Mouse (Mus musculus): ENCODE data around the gene Il17rd. TPM values are rescaled to one million over a fixed set of nuclear protein-coding genes. Genes with fewer than 3 reads are reported as not detected.

Gene Il17rd
- polyA plus RNA-seq, 1 experiment, result 0.99 TPM

- TF ChIP-seq CTCF (IDR thresholded peaks at IDR 0.05; ENCODE audit: extremely low read depth, insufficient read depth, insufficient read length, insufficient replicate concordance) (no peak), POLR2A (IDR thresholded peaks at IDR 0.05; ENCODE audit: low read depth, low read length) (no peak)
- Histone ChIP-seq H3K27me3 (ENCODE audit: control insufficient read depth, insufficient read depth, low read length) (no peaks in the 10 kb centered on the region), H3K27ac (ENCODE audit: insufficient read depth, low read length) (no peak overlapping the region), H3K36me3 (ENCODE audit: control insufficient read depth, insufficient read depth, low read length) (no peaks in the 10 kb centered on the region), H3K4me3 (ENCODE audit: extremely low read depth, insufficient read depth, insufficient read length) (no peak overlapping the region), H3K4me1 (ENCODE audit: control insufficient read depth, insufficient read depth, insufficient read length) (no peaks in the 10 kb centered on the region)
- 85% methylated on average over 8 of the region's 8 CpGs for WGBS
- DNase-seq (ENCODE audit: low read depth in 1 of 2, low spot score in 2 of 2), result no peak
Measured at GRCm38 (mm10) chr14:27069434-27070097, 30.8 kb downstream of the Il17rd start.

- WGBS, result 86% methylated on average over 3 of the region's 3 CpGs
- Histone ChIP-seq H3K4me1 (ENCODE audit: control insufficient read depth, insufficient read depth, insufficient read length) (no peaks in the 10 kb centered on the region), H3K4me3 (ENCODE audit: extremely low read depth, insufficient read depth, insufficient read length) (no peak overlapping the region), H3K27ac (ENCODE audit: insufficient read depth, low read length) (no peak overlapping the region), H3K36me3 (ENCODE audit: control insufficient read depth, insufficient read depth, low read length) (no peaks in the 10 kb centered on the region), H3K27me3 (ENCODE audit: control insufficient read depth, insufficient read depth, low read length) (no peaks in the 10 kb centered on the region)
- DNase-seq (ENCODE audit: low read depth in 1 of 2, low spot score in 2 of 2), result no peak
- no peak for TF ChIP-seq CTCF (IDR thresholded peaks at IDR 0.05; ENCODE audit: extremely low read depth, insufficient read depth, insufficient read length, insufficient replicate concordance)
- no peak for TF ChIP-seq POLR2A (IDR thresholded peaks at IDR 0.05; ENCODE audit: low read depth, low read length)
Measured at GRCm38 (mm10) chr14:27070128-27070527, 31.4 kb downstream of the Il17rd start.

- no peak overlapping the region for H3K27ac ChIP-seq (ENCODE audit: insufficient read depth, low read length)
- no peak overlapping the region for H3K4me3 ChIP-seq (ENCODE audit: extremely low read depth, insufficient read depth, insufficient read length)
- no peaks in the 10 kb centered on the region for H3K4me1 ChIP-seq (ENCODE audit: control insufficient read depth, insufficient read depth, insufficient read length)
- no peaks in the 10 kb centered on the region for H3K36me3 ChIP-seq (ENCODE audit: control insufficient read depth, insufficient read depth, low read length)
- no peak for DNase-seq (ENCODE audit: low read depth in 1 of 2, low spot score in 2 of 2)
- 86% methylated on average over 9 of the region's 9 CpGs for WGBS
- no peaks in the 10 kb centered on the region for H3K27me3 ChIP-seq (ENCODE audit: control insufficient read depth, insufficient read depth, low read length)
- TF ChIP-seq CTCF (IDR thresholded peaks at IDR 0.05; ENCODE audit: extremely low read depth, insufficient read depth, insufficient read length, insufficient replicate concordance), result no peak
- no peak for TF ChIP-seq POLR2A (IDR thresholded peaks at IDR 0.05; ENCODE audit: low read depth, low read length)
Measured at GRCm38 (mm10) chr14:27070758-27071157, 32.0 kb downstream of the Il17rd start.

GRCm38 (mm10) chr14:27071985-27072384 is 33.2 kb downstream of the Il17rd start:
- no peak for DNase-seq (ENCODE audit: low read depth in 1 of 2, low spot score in 2 of 2)
- Histone ChIP-seq H3K4me3 (ENCODE audit: extremely low read depth, insufficient read depth, insufficient read length) (no peak overlapping the region), H3K36me3 (ENCODE audit: control insufficient read depth, insufficient read depth, low read length) (no peaks in the 10 kb centered on the region), H3K27me3 (ENCODE audit: control insufficient read depth, insufficient read depth, low read length) (no peaks in the 10 kb centered on the region), H3K4me1 (ENCODE audit: control insufficient read depth, insufficient read depth, insufficient read length) (no peaks in the 10 kb centered on the region), H3K27ac (ENCODE audit: insufficient read depth, low read length) (no peak overlapping the region)
- WGBS, result 15% methylated on average over 3 of the region's 3 CpGs
- TF ChIP-seq CTCF (IDR thresholded peaks at IDR 0.05; ENCODE audit: extremely low read depth, insufficient read depth, insufficient read length, insufficient replicate concordance) (no peak), POLR2A (IDR thresholded peaks at IDR 0.05; ENCODE audit: low read depth, low read length) (no peak)

GRCm38 (mm10) chr14:27075084-27075483 is 36.3 kb downstream of the Il17rd start:
- Histone ChIP-seq H3K36me3 (ENCODE audit: control insufficient read depth, insufficient read depth, low read length) (no peaks in the 10 kb centered on the region), H3K27ac (ENCODE audit: insufficient read depth, low read length) (no peak overlapping the region), H3K4me3 (ENCODE audit: extremely low read depth, insufficient read depth, insufficient read length) (no peak overlapping the region), H3K4me1 (ENCODE audit: control insufficient read depth, insufficient read depth, insufficient read length) (no peaks in the 10 kb centered on the region), H3K27me3 (ENCODE audit: control insufficient read depth, insufficient read depth, low read length) (no peaks in the 10 kb centered on the region)
- no peak for TF ChIP-seq POLR2A (IDR thresholded peaks at IDR 0.05; ENCODE audit: low read depth, low read length)
- no peak for TF ChIP-seq CTCF (IDR thresholded peaks at IDR 0.05; ENCODE audit: extremely low read depth, insufficient read depth, insufficient read length, insufficient replicate concordance)
- DNase-seq (ENCODE audit: low read depth in 1 of 2, low spot score in 2 of 2), result no peak
- WGBS, result 81% methylated on average over 6 of the region's 6 CpGs

GRCm38 (mm10) chr14:27075909-27076521 is 37.3 kb downstream of the Il17rd start:
- H3K27ac ChIP-seq (ENCODE audit: insufficient read depth, low read length), result no peak overlapping the region
- TF ChIP-seq CTCF (IDR thresholded peaks at IDR 0.05; ENCODE audit: extremely low read depth, insufficient read depth, insufficient read length, insufficient replicate concordance) (no peak), POLR2A (IDR thresholded peaks at IDR 0.05; ENCODE audit: low read depth, low read length) (no peak)
- no peak for DNase-seq (ENCODE audit: low read depth in 1 of 2, low spot score in 2 of 2)
- WGBS, result 92% methylated on average over 8 of the region's 8 CpGs
- H3K27me3 ChIP-seq (ENCODE audit: control insufficient read depth, insufficient read depth, low read length), result no peaks in the 10 kb centered on the region
- H3K4me1 ChIP-seq (ENCODE audit: control insufficient read depth, insufficient read depth, insufficient read length), result no peaks in the 10 kb centered on the region
- H3K4me3 ChIP-seq (ENCODE audit: extremely low read depth, insufficient read depth, insufficient read length), result no peak overlapping the region
- H3K36me3 ChIP-seq (ENCODE audit: control insufficient read depth, insufficient read depth, low read length), result no peaks in the 10 kb centered on the region

GRCm38 (mm10) chr14:27076522-27076920 is 37.8 kb downstream of the Il17rd start:
- Histone ChIP-seq H3K4me1 (ENCODE audit: control insufficient read depth, insufficient read depth, insufficient read length) (no peaks in the 10 kb centered on the region), H3K36me3 (ENCODE audit: control insufficient read depth, insufficient read depth, low read length) (no peaks in the 10 kb centered on the region), H3K27ac (ENCODE audit: insufficient read depth, low read length) (no peak overlapping the region), H3K27me3 (ENCODE audit: control insufficient read depth, insufficient read depth, low read length) (no peaks in the 10 kb centered on the region), H3K4me3 (ENCODE audit: extremely low read depth, insufficient read depth, insufficient read length) (no peak overlapping the region)
- no peak for DNase-seq (ENCODE audit: low read depth in 1 of 2, low spot score in 2 of 2)
- 88% methylated on average over 2 of the region's 2 CpGs for WGBS
- TF ChIP-seq POLR2A (IDR thresholded peaks at IDR 0.05; ENCODE audit: low read depth, low read length) (no peak), CTCF (IDR thresholded peaks at IDR 0.05; ENCODE audit: extremely low read depth, insufficient read depth, insufficient read length, insufficient replicate concordance) (no peak)

All from spleen, adult 2 months (tissue).